Mouse (Mus musculus) forebrain, embryonic 16.5 days (tissue): ENCODE measurements around the gene Lrrn4. TPM values are rescaled to one million over a fixed set of nuclear protein-coding genes. Genes with fewer than 3 reads are reported as not detected.

Experiments used
- ATAC-seq: fragments of 200-750 bp; cut with Nextera tagmentation; 2 replicates; pipeline ENCODE4 v1.8.0; 2017; ENCODE audit warnings: mild to moderate bottlenecking, moderate library complexity
- H3K27ac ChIP-seq: fragments of 300-500 bp; sonication (generic); 2 replicates; pipeline ENCODE4 v1.5.1; 2014; ENCODE audit warnings: low read length, control low read depth
- H3K27me3 ChIP-seq: fragments of 300-500 bp; sonication (generic); replicated peaks from 2 replicates; pipeline ENCODE4 v1.6.1; 2014; ENCODE audit warnings: low read length; ENCODE audit not compliant: control insufficient read depth, insufficient read depth
- H3K36me3 ChIP-seq: fragments of 300-500 bp; sonication (generic); 2 replicates; pipeline ENCODE4 v1.6.1; 2014; ENCODE audit not compliant: control insufficient read depth, insufficient read depth
- H3K4me1 ChIP-seq: fragments of 300-500 bp; sonication (generic); replicated peaks from 2 replicates; pipeline ENCODE4 v1.6.1; 2014; ENCODE audit warnings: low read length; ENCODE audit not compliant: control insufficient read depth, insufficient read depth
- H3K4me2 ChIP-seq: fragments of 300-500 bp; sonication (generic); 2 replicates; pipeline ENCODE4 v1.6.1; 2014; ENCODE audit warnings: mild to moderate bottlenecking, low read length, control low read depth
- H3K4me3 ChIP-seq: fragments of 300-500 bp; sonication (generic); replicated peaks from 2 replicates; pipeline ENCODE4 v1.5.1; 2014; ENCODE audit warnings: mild to moderate bottlenecking, low read length, control low read depth
- H3K9ac ChIP-seq: fragments of 300-500 bp; sonication (generic); replicated peaks from 2 replicates; pipeline ENCODE4 v1.6.1; 2014; ENCODE audit warnings: low read depth, low read length, control low read depth
- H3K9me3 ChIP-seq: fragments of 300-500 bp; sonication (generic); 2 replicates; pipeline ENCODE4 v1.6.1; 2016; ENCODE audit warnings: low read length; ENCODE audit not compliant: control insufficient read depth
- WGBS: fragments of 180-500 bp; shearing (Covaris S2); extraction: QIAGEN DNeasy Blood & Tissue Kit; methylation state at CpG from one replicate; pipeline ENCODE4 v1.1.7; 2014; 5-methylcytosine and 5-hydroxymethylcytosine counted together
- polyA plus RNA-seq: library from polyadenylated mRNA; unstranded; fragments of >200 nt; fragmentation: Nextera tagmentation; extraction: Ambion mirVana; gene quantifications from 2 replicates; pipeline ENCODE4 v1.2.1, GENCODE M21; 2015

Gene Lrrn4
- 0.22 and 0.25 TPM in 2 replicates for polyA plus RNA-seq

GRCm38 (mm10) chr2:132880844-132881645 is at the start of gene Lrrn4:
TSS of gene Lrrn4 (minus strand) at chr2:132880891.
- H3K4me1 ChIP-seq = peaks cover 14% of the 10 kb centered on the region
- H3K27ac ChIP-seq = no peak within 1 kb of the TSS
- H3K9ac ChIP-seq = peak within 1 kb of the TSS; percentile 48
- H3K27me3 ChIP-seq = peaks cover 17% of the 10 kb centered on the region
- no peaks in the 10 kb centered on the region for H3K36me3 ChIP-seq
- no peak for ATAC-seq
- peak within 1 kb of the TSS; percentile 86 for H3K4me2 ChIP-seq
- no peaks in the 10 kb centered on the region for H3K9me3 ChIP-seq
- H3K4me3 ChIP-seq = peak within 1 kb of the TSS; percentile 54
- 8% methylated on average over 12 of the region's 12 CpGs for WGBS

DNA sequence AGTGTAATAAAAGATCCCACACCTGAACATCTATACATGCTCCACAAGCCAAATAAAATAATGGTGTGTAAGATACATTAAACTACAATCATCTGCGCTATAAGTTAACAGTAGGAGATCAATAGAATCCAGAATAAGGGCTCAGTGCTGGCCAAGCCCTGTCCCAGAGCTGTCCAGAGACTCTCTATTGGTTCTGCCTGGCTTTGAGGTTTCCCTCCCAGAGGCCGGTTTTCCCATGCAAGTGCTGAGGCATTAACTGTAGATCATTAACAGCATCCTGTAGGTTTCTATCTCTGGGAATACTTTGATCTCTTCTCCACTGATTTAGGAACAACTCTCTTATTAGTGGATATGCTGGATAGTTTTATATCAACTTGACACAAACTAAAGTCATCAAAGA is 48.3 kb upstream of the Lrrn4 start:
- Histone ChIP-seq H3K36me3 (no peaks in the 10 kb centered on the region), H3K4me3 (no peak overlapping the region), H3K27me3 (no peaks in the 10 kb centered on the region), H3K9ac (no peak overlapping the region), H3K27ac (no peak overlapping the region), H3K4me1 (no peaks in the 10 kb centered on the region; the same call in 1 of the 2 replicates), H3K4me2 (no peak overlapping the region), H3K9me3 (no peaks in the 10 kb centered on the region)
- no peak for ATAC-seq
- WGBS = 86% methylated on average over 2 of the region's 2 CpGs

GRCm38 (mm10) chr2:132927871-132928270 is 47.2 kb upstream of the Lrrn4 start:
- WGBS = 43% methylated on average over 2 of the region's 2 CpGs
- ATAC-seq = no peak
- H3K9me3 ChIP-seq = no peaks in the 10 kb centered on the region
- no peaks in the 10 kb centered on the region for H3K27me3 ChIP-seq
- no peak overlapping the region for H3K4me3 ChIP-seq
- no peaks in the 10 kb centered on the region for H3K36me3 ChIP-seq
- H3K9ac ChIP-seq = no peak overlapping the region
- H3K4me1 ChIP-seq = no peaks in the 10 kb centered on the region; the same call in 1 of the 2 replicates
- H3K27ac ChIP-seq = no peak overlapping the region
- no peak overlapping the region for H3K4me2 ChIP-seq

DNA sequence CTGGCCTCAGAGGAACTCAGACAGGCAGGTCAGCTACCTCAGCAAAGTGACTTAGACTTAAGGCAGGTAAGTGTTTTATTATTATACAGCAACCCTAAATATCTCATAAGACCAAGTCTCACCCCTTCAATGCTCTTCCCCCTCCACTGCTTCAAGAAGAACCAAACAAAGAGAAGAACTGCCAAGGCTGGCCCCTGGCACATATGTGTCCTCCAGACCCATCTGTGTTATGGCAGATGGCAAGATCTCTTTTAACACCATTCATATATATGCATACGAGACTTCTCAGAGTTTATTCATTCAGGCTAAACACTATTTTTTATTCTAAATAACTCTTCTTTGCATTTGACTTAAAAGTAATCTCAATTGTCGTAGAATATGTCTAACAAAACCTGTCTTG is 46.6 kb upstream of the Lrrn4 start:
- Histone ChIP-seq H3K9me3 (no peaks in the 10 kb centered on the region), H3K9ac (no peak overlapping the region), H3K4me1 (no peaks in the 10 kb centered on the region; the same call in 1 of the 2 replicates), H3K27ac (peak overlapping the region; percentile 55), H3K36me3 (no peaks in the 10 kb centered on the region), H3K4me3 (no peak overlapping the region), H3K4me2 (no peak overlapping the region), H3K27me3 (no peaks in the 10 kb centered on the region)
- ATAC-seq = peak; percentile 70
- 51% methylated on average over 2 of the region's 2 CpGs for WGBS

DNA sequence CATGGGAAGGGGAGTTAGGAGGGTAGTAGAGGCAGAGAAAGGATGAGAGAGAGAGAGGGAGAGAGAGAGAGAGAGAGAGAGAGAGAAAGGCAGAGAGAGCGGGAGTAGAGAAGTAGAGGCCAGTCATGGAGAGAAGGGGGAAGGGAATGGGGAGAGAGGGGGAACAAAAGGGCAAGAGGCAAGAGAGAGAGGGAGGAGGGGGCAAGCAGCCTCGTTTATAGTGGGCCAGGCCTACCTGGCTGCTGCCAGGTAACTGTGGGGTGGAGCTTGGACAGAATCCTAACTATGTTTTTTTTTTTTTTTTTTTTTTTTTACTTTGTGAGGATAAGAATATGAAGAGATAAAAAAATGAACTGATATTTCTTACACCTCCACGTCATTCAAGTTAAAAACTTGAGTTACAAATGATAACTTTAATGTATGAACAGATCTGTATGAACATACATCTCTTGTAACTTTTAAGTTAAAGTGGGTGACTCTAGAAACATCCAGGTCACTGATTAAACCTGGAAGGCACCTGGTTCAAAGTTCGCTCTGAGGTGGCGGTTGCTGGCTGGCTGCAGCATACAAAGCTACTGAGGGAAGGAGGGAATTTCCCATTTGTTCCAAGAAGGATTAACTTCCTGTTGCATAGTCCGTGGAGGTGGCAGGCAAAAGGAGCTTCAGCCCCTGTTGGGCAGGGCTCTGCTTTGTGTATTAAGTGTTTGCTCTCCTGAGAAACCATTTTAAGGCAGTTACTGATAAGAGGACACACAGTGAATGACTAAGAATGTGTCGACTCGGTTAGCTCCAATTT is 42.8 kb upstream of the Lrrn4 start:
- 33% methylated on average over 8 of the region's 8 CpGs for WGBS
- H3K4me2 ChIP-seq = no peak overlapping the region
- no peaks in the 10 kb centered on the region for H3K27me3 ChIP-seq
- no peak for ATAC-seq
- H3K9me3 ChIP-seq = no peaks in the 10 kb centered on the region
- no peak overlapping the region for H3K4me3 ChIP-seq
- H3K9ac ChIP-seq = no peak overlapping the region
- no peak overlapping the region for H3K27ac ChIP-seq
- H3K36me3 ChIP-seq = no peaks in the 10 kb centered on the region
- no peaks in the 10 kb centered on the region; the same call in 1 of the 2 replicates for H3K4me1 ChIP-seq

GRCm38 (mm10) chr2:132922076-132922873 is 41.6 kb upstream of the Lrrn4 start:
- Histone ChIP-seq H3K4me2 (no peak overlapping the region), H3K27ac (no peak overlapping the region), H3K4me1 (no peaks in the 10 kb centered on the region; the same call in 1 of the 2 replicates), H3K36me3 (no peaks in the 10 kb centered on the region), H3K9ac (no peak overlapping the region), H3K27me3 (no peaks in the 10 kb centered on the region), H3K9me3 (no peaks in the 10 kb centered on the region), H3K4me3 (no peak overlapping the region)
- ATAC-seq = no peak
- WGBS = 71% methylated on average over 9 of the region's 9 CpGs

DNA sequence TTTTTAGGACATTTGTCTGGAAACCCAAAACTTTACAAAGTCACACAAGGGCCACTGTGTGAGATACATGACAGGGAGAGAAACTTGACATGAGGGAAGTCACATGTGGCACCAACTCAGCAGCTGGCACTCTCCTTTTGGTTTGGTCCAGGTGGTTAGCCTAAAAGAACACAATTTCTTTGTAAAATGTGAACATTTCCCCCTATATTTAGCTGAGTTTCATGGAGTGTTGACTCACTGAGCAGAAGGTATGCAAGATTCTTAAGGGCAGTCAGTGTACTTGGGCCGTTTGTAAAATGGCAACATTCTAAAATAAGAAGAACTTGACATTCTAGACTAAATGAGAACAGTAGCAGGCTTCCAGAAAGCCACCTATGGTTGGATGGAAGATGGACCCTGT is 34.1 kb upstream of the Lrrn4 start:
- Histone ChIP-seq H3K4me2 (no peak overlapping the region), H3K27ac (no peak overlapping the region), H3K36me3 (no peaks in the 10 kb centered on the region), H3K4me1 (no peaks in the 10 kb centered on the region), H3K27me3 (no peaks in the 10 kb centered on the region), H3K4me3 (no peak overlapping the region), H3K9me3 (no peaks in the 10 kb centered on the region), H3K9ac (no peak overlapping the region)
- no peak for ATAC-seq
- 69% methylated on average over 1 of the region's 1 CpGs for WGBS

GRCm38 (mm10) chr2:132906763-132907162 is 26.1 kb upstream of the Lrrn4 start:
- Histone ChIP-seq H3K4me2 (no peak overlapping the region), H3K36me3 (no peaks in the 10 kb centered on the region), H3K4me1 (no peaks in the 10 kb centered on the region), H3K27ac (no peak overlapping the region), H3K27me3 (no peaks in the 10 kb centered on the region), H3K4me3 (no peak overlapping the region), H3K9me3 (no peaks in the 10 kb centered on the region), H3K9ac (no peak overlapping the region)
- no peak for ATAC-seq
- 30% methylated on average over 8 of the region's 8 CpGs for WGBS

DNA sequence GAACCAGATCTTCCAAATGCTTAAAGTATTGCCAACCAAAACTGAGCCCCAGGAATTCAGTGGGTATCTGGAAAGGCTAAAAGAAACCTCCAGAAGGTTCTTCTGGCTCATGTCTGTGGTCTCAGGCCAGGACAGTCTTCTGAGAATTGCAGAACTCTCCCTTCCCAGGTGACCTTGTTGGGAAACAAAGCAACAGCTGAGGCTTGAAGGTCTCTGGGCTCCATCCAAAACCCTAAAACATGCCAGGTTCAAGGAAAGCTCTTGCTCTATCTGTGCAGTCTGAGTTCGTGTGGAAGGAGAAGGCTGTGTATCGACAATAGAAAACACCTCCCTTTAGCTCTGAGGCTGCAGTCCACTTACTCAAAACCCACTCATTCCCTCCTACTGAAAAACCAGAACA is 24.3 kb upstream of the Lrrn4 start:
- Histone ChIP-seq H3K4me2 (no peak overlapping the region), H3K36me3 (no peaks in the 10 kb centered on the region), H3K4me1 (no peaks in the 10 kb centered on the region), H3K4me3 (no peak overlapping the region), H3K27me3 (no peaks in the 10 kb centered on the region), H3K9ac (no peak overlapping the region), H3K27ac (no peak overlapping the region), H3K9me3 (no peaks in the 10 kb centered on the region)
- no peak for ATAC-seq
- WGBS = 69% methylated on average over 2 of the region's 2 CpGs
